Mouse (Mus musculus): Measurements from ENCODE around the gene Dmrtc1b. TPM values are rescaled to one million over a fixed set of nuclear protein-coding genes. Genes with fewer than 3 reads are reported as not detected.
"Not testable (repeated sequence)": the region's sequence is repeated elsewhere in the genome, so short reads cannot be mapped to it uniquely, and the experiment has no call there.

Gene Dmrtc1b
- polyA plus RNA-seq (2012; rRNA removed) = not detected in 2 replicates

GRCm38 (mm10) chrX:102707535-102707934 lies at the start of gene Dmrtc1b, which contains the start of gene Gm9112:
TSS of gene Dmrtc1b (plus strand) at chrX:102707865.
TSS of gene Gm9112 (minus strand) at chrX:102707635.
- DNase-seq; H3K4me1 ChIP-seq (ENCODE audit: control insufficient read depth, insufficient read depth, low read length); H3K4me3 ChIP-seq (replicated peaks; ENCODE audit: extremely low read depth, low read depth, low read length): not testable (repeated sequence)
- 85% methylated on average over 9 of the region's 10 CpGs for WGBS

GRCm38 (mm10) chrX:102660712-102661111 lies 47.0 kb upstream of the Dmrtc1b start:
- no peak for DNase-seq
- TF ChIP-seq POLR2A (IDR thresholded peaks at IDR 0.05; ENCODE audit: borderline replicate concordance, extremely low read depth, low read depth, low read length) = no peak
- TF ChIP-seq CTCF (IDR thresholded peaks at IDR 0.05; ENCODE audit: insufficient read depth, low read length) = no peak
- Histone ChIP-seq H3K4me1 (ENCODE audit: control insufficient read depth, insufficient read depth, low read length) (no peaks in the 10 kb centered on the region), H3K4me3 (replicated peaks; ENCODE audit: extremely low read depth, low read depth, low read length) (no peak overlapping the region)
- 32% methylated on average over 3 of the region's 3 CpGs for WGBS

- H3K4me3 ChIP-seq (replicated peaks; ENCODE audit: extremely low read depth, low read depth, low read length) = no peak overlapping the region
- 54% methylated on average over 2 of the region's 2 CpGs for WGBS
- H3K4me1 ChIP-seq (ENCODE audit: control insufficient read depth, insufficient read depth, low read length) = no peaks in the 10 kb centered on the region
- no peak for DNase-seq
- TF ChIP-seq POLR2A (IDR thresholded peaks at IDR 0.05; ENCODE audit: borderline replicate concordance, extremely low read depth, low read depth, low read length) = no peak
- TF ChIP-seq CTCF (IDR thresholded peaks at IDR 0.05; ENCODE audit: insufficient read depth, low read length) = no peak
Measured at GRCm38 (mm10) chrX:102666641-102667040, 41.0 kb upstream of the Dmrtc1b start.

GRCm38 (mm10) chrX:102684706-102685105 lies 23.0 kb upstream of the Dmrtc1b start:
- 58% methylated on average over 3 of the region's 3 CpGs for WGBS
- DNase-seq; H3K4me3 ChIP-seq (replicated peaks; ENCODE audit: extremely low read depth, low read depth, low read length); H3K4me1 ChIP-seq (ENCODE audit: control insufficient read depth, insufficient read depth, low read length): not testable (repeated sequence)

GRCm38 (mm10) chrX:102686872-102687271 lies 20.8 kb upstream of the Dmrtc1b start, which contains the start of gene Gm3880:
TSS of gene Gm3880 (minus strand) at chrX:102686972.
- 89% methylated on average over 5 of the region's 5 CpGs for WGBS
- not testable (repeated sequence) for H3K4me3 ChIP-seq (replicated peaks; ENCODE audit: extremely low read depth, low read depth, low read length); DNase-seq

GRCm38 (mm10) chrX:102689252-102689651 lies 18.4 kb upstream of the Dmrtc1b start:
- not testable (repeated sequence) for DNase-seq; H3K4me1 ChIP-seq (ENCODE audit: control insufficient read depth, insufficient read depth, low read length); H3K4me3 ChIP-seq (replicated peaks; ENCODE audit: extremely low read depth, low read depth, low read length)
- 27% methylated on average over 4 of the region's 4 CpGs for WGBS
- 0 out of 2 replicates have a peak, but pooled peaks have one; percentile 7 for TF ChIP-seq CTCF (IDR thresholded peaks at IDR 0.05; ENCODE audit: insufficient read depth, low read length)

More at GRCm38 (mm10) chrX:102686872-102687271, 20.8 kb upstream of the Dmrtc1b start, which contains the start of gene Gm3880:
- not testable (repeated sequence) for H3K4me1 ChIP-seq (ENCODE audit: control insufficient read depth, insufficient read depth, low read length)

GRCm38 (mm10) chrX:102700636-102701035 lies 7.0 kb upstream of the Dmrtc1b start:
- not testable (repeated sequence) for H3K4me3 ChIP-seq (replicated peaks; ENCODE audit: extremely low read depth, low read depth, low read length); H3K4me1 ChIP-seq (ENCODE audit: control insufficient read depth, insufficient read depth, low read length); DNase-seq
- 75% methylated on average over 3 of the region's 3 CpGs for WGBS

- not testable (repeated sequence) for DNase-seq; H3K4me1 ChIP-seq (ENCODE audit: control insufficient read depth, insufficient read depth, low read length); H3K4me3 ChIP-seq (replicated peaks; ENCODE audit: extremely low read depth, low read depth, low read length)
- 89% methylated on average over 6 of the region's 6 CpGs for WGBS
Measured at GRCm38 (mm10) chrX:102724226-102724625, 16.6 kb downstream of the Dmrtc1b start.

Other genes with a start within 250 kb of the Dmrtc1b start
- gene Hdac8, start 202.5 kb upstream of the Dmrtc1b start, polyA plus RNA-seq (2012; rRNA removed) = 3.2 and 4.4 TPM in 2 replicates
- gene Phka1, start 63.6 kb upstream of the Dmrtc1b start, polyA plus RNA-seq (2012; rRNA removed) = 6.6 and 9.1 TPM in 2 replicates
- gene Gm3880, start 20.9 kb upstream of the Dmrtc1b start, polyA plus RNA-seq (2012; rRNA removed) = not detected in 2 replicates
- not detected in 2 replicates for gene Gm9112, start 230 bp upstream of the Dmrtc1b start, polyA plus RNA-seq (2012; rRNA removed)
- gene Dmrtc1c1, start 95.1 kb downstream of the Dmrtc1b start, polyA plus RNA-seq (2012; rRNA removed) = not detected in 2 replicates
- not detected in 2 replicates for gene Dmrtc1c2, start 146.8 kb downstream of the Dmrtc1b start, polyA plus RNA-seq (2012; rRNA removed)
- gene 1700031F05Rik, start 160.1 kb downstream of the Dmrtc1b start, polyA plus RNA-seq (2012; rRNA removed) = not detected in 2 replicates
- gene Dmrtc1a, start 200.8 kb downstream of the Dmrtc1b start, polyA plus RNA-seq (2012; rRNA removed) = 0.53 and 1.2 TPM in 2 replicates
- gene 1700011M02Rik, start 201.0 kb downstream of the Dmrtc1b start, polyA plus RNA-seq (2012; rRNA removed) = not detected in 2 replicates
- not detected in 2 replicates for gene 1700018G05Rik, start 220.5 kb downstream of the Dmrtc1b start, polyA plus RNA-seq (2012; rRNA removed)

Measured in lung, adult 2 months (tissue).